Mouse (Mus musculus): ENCODE data around the gene Tuba8.

Gene Tuba8

DNA sequence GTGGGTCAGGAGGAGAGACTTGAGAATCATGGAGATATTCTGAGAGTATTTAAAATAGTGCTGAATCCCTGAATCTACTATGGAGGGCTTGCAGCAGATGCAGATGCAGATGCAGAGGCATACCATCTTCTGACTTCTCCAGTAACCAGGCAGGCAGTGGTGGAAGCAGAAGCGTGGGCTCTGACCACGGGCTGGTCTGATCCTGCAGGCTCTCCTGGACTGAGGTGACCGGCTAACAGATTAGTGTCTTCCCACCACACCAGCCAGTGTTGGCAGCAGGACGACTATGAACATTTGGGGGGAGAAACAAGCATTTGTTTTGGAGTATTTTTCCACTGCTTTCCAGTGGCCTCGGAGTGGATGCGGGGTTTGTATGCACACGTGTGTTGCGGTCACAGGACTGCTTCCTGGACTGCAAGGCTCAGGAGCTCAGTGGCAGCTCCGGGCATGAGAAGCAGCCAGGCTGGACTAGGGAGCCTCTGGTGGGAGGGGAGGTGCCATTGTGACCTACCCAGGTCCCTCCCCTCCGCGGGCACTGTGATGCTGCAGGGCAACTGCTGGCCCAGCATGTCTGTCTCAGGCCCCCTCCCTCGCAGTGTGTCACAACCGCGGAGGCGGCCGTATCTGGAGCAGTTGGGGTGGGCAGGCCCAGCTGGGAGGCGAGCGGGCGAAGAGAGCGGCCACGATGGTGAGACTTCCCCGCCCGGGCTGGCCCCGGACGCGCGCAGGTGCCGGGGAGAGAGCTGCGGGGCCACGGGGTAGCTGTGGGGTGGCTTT, at the start of gene Tuba8:
Tuba8 (plus strand) TSS at position 548 of the 777 bp plus-strand sequence.
- CTCF ChIA-PET, result no interaction called here

- CTCF ChIA-PET, result no interaction called here
Measured at GRCm38 (mm10) chr6:121162616-121163015, 47.9 kb upstream of the Tuba8 start.

- CTCF ChIA-PET, result no interaction called here
Measured at GRCm38 (mm10) chr6:121166098-121166552, 44.4 kb upstream of the Tuba8 start.

DNA sequence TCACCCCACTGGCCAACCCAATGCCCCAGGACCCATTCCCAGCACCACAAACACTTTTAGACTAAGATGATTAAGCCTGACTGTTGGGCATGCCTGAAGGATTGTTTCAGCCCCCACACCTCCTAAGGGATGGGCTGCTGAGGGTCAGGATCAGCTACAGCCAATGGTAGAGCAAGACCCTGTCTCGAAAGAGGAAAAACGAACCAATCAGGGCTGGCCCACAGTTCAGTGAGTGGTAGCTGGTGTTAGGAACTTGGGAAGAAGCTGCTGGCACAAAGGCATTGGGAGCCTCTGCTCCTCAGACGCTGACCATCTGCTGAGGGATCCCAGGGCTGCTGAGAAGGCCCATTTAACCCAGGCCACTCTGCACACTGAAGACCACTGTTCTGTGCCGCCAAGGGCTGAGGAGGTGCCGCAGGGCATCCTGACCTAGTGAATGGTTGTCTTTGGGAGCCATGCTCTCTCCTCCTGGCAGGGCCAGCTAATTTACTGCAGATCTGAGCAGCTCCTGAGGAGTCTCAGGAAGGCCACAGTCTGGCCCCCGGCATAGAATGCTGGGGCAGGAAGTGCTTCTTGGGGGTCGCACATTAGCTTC, 43.0 kb upstream of the Tuba8 start:
- CTCF ChIA-PET, result no interaction called here

- CTCF ChIA-PET, result no interaction called here
Measured at GRCm38 (mm10) chr6:121171102-121171501, 39.4 kb upstream of the Tuba8 start.

DNA sequence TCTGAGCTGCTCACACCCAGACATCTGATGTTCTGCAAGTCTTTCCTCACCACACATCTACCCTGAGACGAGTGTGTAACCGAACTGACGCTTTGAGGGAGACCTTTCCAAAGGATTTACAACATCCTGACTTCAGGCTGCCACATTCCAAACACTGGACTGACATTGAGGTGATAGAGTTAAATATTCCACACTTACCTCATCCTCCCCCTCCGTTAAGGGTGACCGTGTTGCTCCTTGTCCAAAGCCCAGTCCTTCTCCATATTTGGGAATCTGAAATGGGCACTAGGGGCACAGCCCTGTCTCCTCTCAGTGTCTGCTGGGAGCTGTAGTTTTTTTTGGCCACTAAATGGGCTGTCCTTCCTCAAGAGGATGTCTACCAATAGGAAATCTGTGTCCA, 37.0 kb upstream of the Tuba8 start:
- CTCF ChIA-PET, result no interaction called here

- CTCF ChIA-PET, result no interaction called here
Measured at GRCm38 (mm10) chr6:121174761-121175160, 35.7 kb upstream of the Tuba8 start.

GRCm38 (mm10) chr6:121176011-121176730, 34.3 kb upstream of the Tuba8 start:
- CTCF ChIA-PET, result interaction anchor here (0.6 kb wide), 1 partner anchor 1564 kb away, joined by 11 read pairs; no protein-coding TSS in a partner anchor

GRCm38 (mm10) chr6:121176731-121177098, 33.8 kb upstream of the Tuba8 start:
- CTCF ChIA-PET, result interaction anchor here (0.6 kb wide), 1 partner anchor 1564 kb away, joined by 11 read pairs; no protein-coding TSS in a partner anchor

DNA sequence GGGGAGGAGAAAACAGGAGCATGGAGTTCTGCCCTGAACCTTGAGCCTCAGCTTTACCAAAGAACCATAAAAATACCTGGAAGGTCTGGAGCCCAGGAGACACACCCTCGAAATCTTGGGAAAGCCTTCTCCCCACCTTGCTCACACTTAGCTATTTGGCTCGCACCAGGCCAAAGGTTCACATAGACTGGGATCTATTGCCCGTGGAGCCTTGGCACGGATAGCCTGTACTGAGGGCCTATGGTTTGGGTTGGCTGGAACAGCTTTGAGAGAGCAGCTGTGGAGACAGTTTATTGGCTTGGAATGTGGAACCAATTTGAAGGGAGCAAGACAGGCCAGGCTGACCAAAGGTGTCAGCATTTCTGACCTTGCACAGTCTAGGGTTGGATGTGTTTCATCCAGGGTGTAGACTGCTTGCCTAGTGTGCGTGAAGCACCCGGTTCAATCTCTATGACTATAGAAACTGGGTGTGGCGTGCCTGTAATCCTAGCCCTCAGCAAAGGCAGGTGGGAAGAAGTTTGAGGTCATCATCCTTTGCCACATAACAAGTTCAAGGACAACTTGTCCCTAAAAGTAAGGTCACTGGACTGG, 33.3 kb upstream of the Tuba8 start:
- CTCF ChIA-PET, result interaction anchor here (0.6 kb wide), 1 partner anchor 1563 kb away, joined by 11 read pairs; no protein-coding TSS in a partner anchor

DNA sequence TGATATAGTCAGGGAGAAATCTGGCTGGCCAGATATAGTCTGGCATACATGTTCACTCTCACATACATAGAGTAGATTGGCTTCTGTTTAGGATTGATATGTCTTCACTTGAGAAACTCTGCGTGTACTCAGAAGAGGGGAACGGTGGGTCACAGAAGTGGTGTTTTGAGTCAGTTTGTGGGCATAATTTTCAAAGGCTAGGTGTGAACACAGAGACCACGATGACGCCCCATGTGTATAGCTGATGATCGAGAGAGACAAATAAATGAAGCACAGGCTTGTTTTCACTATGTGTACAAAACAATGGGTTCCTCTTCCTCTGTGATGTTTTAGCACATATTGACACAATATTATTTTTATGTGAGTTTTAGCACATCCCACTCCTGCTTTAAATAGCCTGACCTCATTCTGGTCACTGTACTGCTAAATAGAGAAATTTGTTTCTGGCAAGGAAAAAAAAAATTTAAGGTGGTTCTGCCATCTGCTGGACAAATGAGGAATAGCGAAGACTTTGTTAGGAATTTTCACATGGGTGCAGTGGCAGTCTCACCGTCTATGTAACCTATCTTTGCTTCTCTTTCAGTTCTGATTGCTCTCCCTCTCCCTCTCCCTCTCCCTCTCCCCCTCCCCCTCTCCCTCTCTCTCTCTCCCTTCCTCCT, 31.7 kb upstream of the Tuba8 start:
- CTCF ChIA-PET, result interaction anchor here (0.8 kb wide), 1 partner anchor 459 kb away, joined by 3 read pairs; no protein-coding TSS in a partner anchor

DNA sequence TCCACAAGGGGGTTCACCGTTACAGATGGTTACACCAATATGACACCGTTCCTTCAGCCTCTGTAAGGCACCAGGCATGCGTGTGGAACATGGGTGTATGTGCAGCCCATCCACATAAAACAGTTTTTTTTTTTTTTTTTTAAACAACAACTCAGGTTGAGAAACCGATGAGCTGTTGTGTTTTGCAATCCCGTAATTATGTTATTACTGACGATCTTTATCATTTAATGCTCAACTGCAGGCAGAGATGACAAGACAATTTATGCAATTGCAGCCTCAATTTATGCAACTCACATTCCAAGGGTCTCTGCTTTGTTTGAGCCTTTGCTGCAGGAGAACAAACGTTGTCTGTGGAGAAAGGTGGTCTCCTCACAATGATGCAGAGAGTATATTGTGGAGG, 30.6 kb upstream of the Tuba8 start:
- CTCF ChIA-PET, result interaction anchor here (0.6 to 1.1 kb wide), 4 partner anchors 165 to 460 kb away, joined by 3 to 6 read pairs (median 4); no protein-coding TSS in a partner anchor

DNA sequence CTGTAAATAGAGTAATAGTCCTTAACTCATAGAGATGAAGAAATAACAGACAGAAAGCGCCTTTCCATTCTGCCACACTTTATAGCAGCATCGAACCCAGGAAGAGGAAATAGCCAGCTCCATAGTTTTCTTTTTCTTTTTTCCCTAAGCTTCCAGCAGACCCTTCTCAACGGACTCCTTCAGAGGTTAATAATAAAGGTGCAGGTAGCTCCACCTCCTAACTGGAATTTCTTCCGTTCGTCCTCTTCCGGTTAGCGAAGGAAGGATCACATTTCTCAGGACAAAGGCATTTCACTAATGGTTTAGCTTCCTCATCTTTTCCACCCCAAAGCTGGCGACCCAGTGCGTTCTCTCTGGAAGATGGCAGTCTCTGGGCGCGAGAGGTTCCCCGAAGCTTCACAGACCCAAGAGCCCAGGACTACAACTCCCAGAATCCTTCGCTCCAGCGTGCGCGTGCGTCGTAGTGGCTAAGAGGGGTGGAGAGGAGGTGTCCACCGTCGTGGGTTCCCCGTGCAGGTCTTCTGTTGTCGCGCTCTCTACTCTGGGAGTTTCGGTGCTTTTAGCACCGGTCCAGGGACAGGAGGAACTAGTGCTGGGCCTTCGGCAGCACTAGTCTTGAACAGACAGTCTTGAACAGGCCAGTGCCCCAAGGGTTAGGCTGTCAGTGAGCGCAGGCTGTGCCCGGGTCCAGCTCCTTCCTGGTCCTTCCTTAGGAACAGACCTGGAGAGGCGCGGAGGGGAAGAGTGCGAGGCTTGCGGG, 26.9 kb upstream of the Tuba8 start, which contains the start of gene Pex26:
Pex26 (plus strand) TSS at position 254 of the 760 bp plus-strand sequence.
- CTCF ChIA-PET, result interaction anchor here (0.6 kb wide), 1 partner anchor 344 kb away, joined by 12 read pairs; no protein-coding TSS in a partner anchor

DNA sequence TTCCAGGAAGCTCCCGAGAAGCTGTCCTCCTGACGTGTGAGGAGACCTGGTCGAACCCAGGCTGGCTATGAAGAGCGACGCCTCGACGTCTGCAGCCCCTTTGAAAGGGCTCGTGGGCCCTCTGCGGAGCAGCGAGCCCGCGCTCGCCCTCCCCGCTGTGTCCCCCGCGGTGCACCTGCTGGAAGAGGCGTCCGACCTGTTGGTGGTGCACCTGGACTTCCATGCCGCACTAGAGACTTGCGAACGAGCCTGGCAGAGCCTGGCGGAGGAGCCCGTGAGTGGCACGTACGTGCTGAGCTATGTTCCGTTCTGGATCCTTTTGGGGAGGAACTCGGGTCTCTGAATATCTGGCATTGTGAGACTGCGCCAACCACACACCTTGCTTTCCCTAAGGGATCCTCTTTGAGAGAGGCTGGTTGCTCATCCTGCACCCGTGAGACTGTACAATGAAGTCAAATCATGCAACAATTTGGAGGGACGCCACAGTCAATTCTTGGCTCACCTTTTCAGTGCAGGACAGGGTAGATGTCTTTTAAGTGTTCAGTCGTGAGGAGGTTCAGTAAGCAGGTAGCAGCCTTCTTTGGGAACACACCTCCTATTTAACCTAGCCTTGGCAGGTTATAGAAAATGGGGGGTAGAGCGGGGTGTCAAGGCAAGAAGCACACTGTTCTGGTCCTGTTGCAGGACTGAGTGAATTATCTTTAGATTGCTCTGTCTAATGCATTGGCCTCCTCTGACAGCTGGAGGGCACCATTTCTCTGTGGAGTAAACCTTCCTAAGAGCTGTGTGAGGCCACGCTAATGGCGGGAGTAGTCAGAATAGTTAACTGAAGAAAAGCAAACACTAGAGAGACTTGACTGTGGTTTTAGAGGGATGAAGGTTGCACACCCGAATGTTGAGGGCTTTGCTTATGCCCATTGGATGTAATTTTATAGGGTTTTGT, 26.0 kb upstream of the Tuba8 start:
- CTCF ChIA-PET, result interaction anchor here (0.6 kb wide), 1 partner anchor 345 kb away, joined by 12 read pairs; no protein-coding TSS in a partner anchor

- CTCF ChIA-PET, result no interaction called here
Measured at GRCm38 (mm10) chr6:121185232-121185631, 25.3 kb upstream of the Tuba8 start.

GRCm38 (mm10) chr6:121191261-121192009, 19.1 kb upstream of the Tuba8 start:
- CTCF ChIA-PET, result interaction anchor here (0.5 kb wide), 1 partner anchor 69 kb away, joined by 5 read pairs; no protein-coding TSS in a partner anchor

DNA sequence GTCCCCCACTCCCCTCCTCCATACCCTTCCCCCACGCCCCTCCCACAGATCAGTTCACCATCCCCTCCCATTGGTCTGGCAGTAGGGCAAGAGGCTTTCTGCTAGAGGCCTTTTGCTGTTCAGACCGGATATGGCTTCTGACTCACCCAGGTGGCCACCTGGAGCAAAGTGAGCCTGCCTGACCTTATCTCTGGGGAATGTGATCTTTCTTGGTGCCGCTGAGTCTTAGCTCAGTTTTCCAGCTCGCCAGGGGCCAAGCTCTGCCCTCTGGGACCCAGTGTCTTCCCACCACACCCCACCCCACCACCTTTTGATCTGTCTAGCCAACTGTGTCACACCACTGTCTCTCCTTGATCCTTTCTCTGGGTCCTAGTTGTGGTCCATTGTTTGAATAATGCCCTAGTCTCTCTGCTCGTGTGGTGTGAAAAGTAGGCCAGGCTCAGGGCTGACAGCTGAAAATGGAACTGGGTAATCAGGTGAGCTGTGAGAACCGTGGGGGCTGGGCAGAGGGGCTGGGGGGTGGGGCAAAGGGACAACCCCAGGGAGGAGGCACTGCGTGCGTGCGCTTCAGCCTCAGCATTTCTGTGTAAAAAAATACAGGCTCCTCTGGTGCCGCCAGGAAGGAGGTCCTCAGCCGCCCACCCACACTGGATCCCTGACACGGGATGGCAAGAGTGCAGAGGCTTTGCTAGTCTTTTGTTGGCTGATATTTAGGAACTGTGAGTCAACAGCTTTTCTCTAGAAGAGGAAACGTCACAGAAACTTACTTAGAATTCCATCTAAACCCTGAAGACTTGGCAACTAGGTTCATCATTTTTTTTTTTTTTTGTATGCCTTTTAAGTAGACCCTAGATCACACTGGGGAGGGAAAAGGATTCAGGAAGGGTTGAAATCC, 16.2 kb upstream of the Tuba8 start:
- CTCF ChIA-PET, result no interaction called here
